In the genomic region with DNA sequence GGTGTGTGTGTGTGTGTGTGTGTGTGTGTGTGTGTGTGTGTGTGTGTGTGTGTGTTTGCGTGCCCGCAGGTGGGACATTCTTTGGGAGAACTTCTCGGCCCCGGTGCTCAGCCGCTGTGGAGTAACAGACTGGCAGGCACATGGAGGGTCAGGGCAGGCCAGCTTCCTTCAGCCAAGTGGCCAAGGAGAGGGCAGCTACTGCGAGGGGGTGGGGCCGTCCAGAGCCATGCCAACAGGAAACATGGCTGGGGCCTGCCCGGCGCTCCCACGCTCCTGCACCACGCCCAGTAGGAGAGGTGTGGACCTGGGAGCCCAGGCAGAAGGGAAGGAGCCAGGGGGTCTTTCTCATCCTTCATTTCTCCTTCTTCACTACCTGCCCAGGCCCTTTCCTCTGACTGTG, we compare ENCODE assay signal across 10 mouse cellular contexts. TPM values are rescaled to one million over a fixed set of nuclear protein-coding genes. Genes with fewer than 3 reads are reported as not detected.
DNase-seq lines count a peak whose midpoint lies in the region; ATAC-seq and TF ChIP-seq lines count a peak whose summit lies in the region.
"Had no signal": no experiment of that assay in that cellular context is flagged by ENCODE, and none has a peak within 500 bp of the region (broad histone marks: within the 10 kb centered on the region; RNA-seq: fewer than 3 reads in every experiment).

No protein-coding gene starts in this region.

- 55% methylated on average over 10 of the region's 11 CpGs for WGBS in heart, embryonic 15.5 days
- whole genome bisulfite sequencing in lung, embryonic 14.5 days = 71% methylated on average over 11 of the region's 11 CpGs
- WGBS in stomach, embryonic 15.5 days = 66% methylated on average over 9 of the region's 11 CpGs

- no peaks in the 10 kb centered on the region for H3K9me3 ChIP-seq in heart, embryonic 15.5 days (replicated peaks)
- no peaks in the 10 kb centered on the region for H3K9me3 ChIP-seq in lung, embryonic 14.5 days (ENCODE audit: low read depth, low read length)
- H3K9me3 ChIP-seq in stomach, embryonic 15.5 days = no peaks in the 10 kb centered on the region

- no peak overlapping the region for H3K9ac ChIP-seq in heart, embryonic 15.5 days
- H3K9ac ChIP-seq in lung, embryonic 14.5 days = no peak overlapping the region
- no peak overlapping the region for H3K9ac ChIP-seq in stomach, embryonic 15.5 days

- TF ChIP-seq CTCF in lung, embryonic 14.5 days (IDR thresholded peaks at IDR 0.05; ENCODE audit: low read depth) = no peak

- DNase-seq in ovary, postnatal 36 days (ENCODE audit: low spot score) = peak; percentile 49
- DNase-seq in ovary, postnatal 10 days (ENCODE audit: low spot score) = no peak
- DNase-seq in lung, embryonic 14.5 days = no peak
- no peak for DNase-seq in layer of hippocampus, adult 9-10 months (ENCODE audit: low spot score)
- no peak for DNase-seq in left cerebral cortex, adult 8-10 months (ENCODE audit: low spot score in 2 of 2)

- peak overlapping the region; percentile 20; the same call in 1 of the 2 replicates for H3K4me2 ChIP-seq in heart, embryonic 15.5 days
- H3K4me2 ChIP-seq in lung, embryonic 14.5 days = peak overlapping the region; percentile 40
- H3K4me2 ChIP-seq in stomach, embryonic 15.5 days = no peak overlapping the region

- H3K4me3 ChIP-seq in heart, embryonic 15.5 days = no peak overlapping the region; the same call in 1 of the 2 replicates
- peak overlapping the region; percentile 6; the same call in 1 of the 2 replicates for H3K4me3 ChIP-seq in lung, embryonic 14.5 days (ENCODE audit: low read depth, low read length)
- no peak overlapping the region for H3K4me3 ChIP-seq in stomach, embryonic 15.5 days (replicated peaks)
- H3K4me3 ChIP-seq: heart, adult 2 months had no signal

- H3K36me3 ChIP-seq in heart, embryonic 15.5 days = no peaks in the 10 kb centered on the region
- no peaks in the 10 kb centered on the region for H3K36me3 ChIP-seq in lung, embryonic 14.5 days (ENCODE audit: insufficient read depth)
- H3K36me3 ChIP-seq in stomach, embryonic 15.5 days = no peaks in the 10 kb centered on the region

- H3K27me3 ChIP-seq in heart, embryonic 15.5 days = peaks cover under 1% of the 10 kb centered on the region
- peaks cover 4% of the 10 kb centered on the region; the same call in 1 of the 2 replicates for H3K27me3 ChIP-seq in lung, embryonic 14.5 days (ENCODE audit: insufficient read depth, low read length)
- H3K27me3 ChIP-seq in stomach, embryonic 15.5 days (replicated peaks) = no peaks in the 10 kb centered on the region

- 0 out of 2 replicates have a peak, but pooled peaks have one; percentile 13 for ATAC-seq in heart, embryonic 15.5 days (replicated peaks; ENCODE audit: insufficient number of reproducible peaks, insufficient read depth, low FRiP score, low read depth)
- ATAC-seq in lung, embryonic 14.5 days (ENCODE audit: insufficient read depth) = peak; percentile 38; the same call in 1 of the 2 replicates
- peak; percentile 33; the same call in 1 of the 2 replicates for ATAC-seq in stomach, embryonic 15.5 days (ENCODE audit: insufficient read depth, low FRiP score, low read depth)
- ATAC-seq in megakaryocyte-erythroid progenitor cell, adult 5-6 weeks (replicated peaks; ENCODE audit: low FRiP score, low TSS enrichment, poor library complexity, severe bottlenecking) = no peak

- peaks cover 19% of the 10 kb centered on the region for H3K4me1 ChIP-seq in heart, embryonic 15.5 days (replicated peaks)
- peaks cover 3% of the 10 kb centered on the region; the same call in 1 of the 2 replicates for H3K4me1 ChIP-seq in lung, embryonic 14.5 days (ENCODE audit: insufficient read depth)
- peaks cover 19% of the 10 kb centered on the region for H3K4me1 ChIP-seq in stomach, embryonic 15.5 days

- H3K27ac ChIP-seq in heart, embryonic 15.5 days = no peak overlapping the region
- H3K27ac ChIP-seq in lung, embryonic 14.5 days (ENCODE audit: low read depth) = no peak overlapping the region
- H3K27ac ChIP-seq in stomach, embryonic 15.5 days = no peak overlapping the region
- H3K27ac ChIP-seq: heart, adult 2 months had no signal

RNA-seq across cellular contexts. Expression of a gene that starts 2.2 kb away (rescaled TPM):
- 1.7 and 8.5 TPM in 2 replicates for polyA plus RNA-seq in heart, embryonic 15.5 days (2015; fragmentation: Nextera tagmentation; extraction: Ambion mirVana)
- 1.6 and 1.7 TPM in 2 replicates for polyA plus RNA-seq in lung, embryonic 14.5 days (2014; fragmentation: Nextera tagmentation; extraction: Ambion mirVana)
- 7.1 and 14.4 TPM in 2 replicates for polyA plus RNA-seq in stomach, embryonic 15.5 days (2015; fragmentation: Nextera tagmentation; extraction: Ambion mirVana)
- total RNA-seq in megakaryocyte-erythroid progenitor cell, adult 5-6 weeks (2014; fragmentation: Nextera tagmentation) = 120 and 147 TPM in 2 replicates
- 121 and 155 TPM in 2 replicates for total RNA-seq in megakaryocyte-erythroid progenitor cell, adult 5-6 weeks (2017)
- 1 to 10 TPM in 1 of 4 experiments, under 1 TPM in 3; 0.50 to 1.0 (median 0.53) TPM for total RNA-seq in left cerebral cortex, adult 8-10 months (2022)

RNA-seq across cellular contexts. Expression of a gene that starts 23.3 kb away (rescaled TPM):
- polyA plus RNA-seq in heart, embryonic 15.5 days (2015; fragmentation: Nextera tagmentation; extraction: Ambion mirVana) = 0.09 TPM in 1 of 2 replicates, not detected in the other
- not detected in 2 replicates for polyA plus RNA-seq in lung, embryonic 14.5 days (2014; fragmentation: Nextera tagmentation; extraction: Ambion mirVana)
- polyA plus RNA-seq in stomach, embryonic 15.5 days (2015; fragmentation: Nextera tagmentation; extraction: Ambion mirVana) = 0.26 and 3.0 TPM in 2 replicates
- not detected in 2 replicates for total RNA-seq in megakaryocyte-erythroid progenitor cell, adult 5-6 weeks (2014; fragmentation: Nextera tagmentation)
- not detected in 2 replicates for total RNA-seq in megakaryocyte-erythroid progenitor cell, adult 5-6 weeks (2017)
- not detected for total RNA-seq in left cerebral cortex, adult 8-10 months (2022)
- total RNA-seq: heart, adult 2 months; neutrophil, adult 5-6 weeks had no signal
- polyA plus RNA-seq: heart, adult 2 months had no signal

RNA-seq across cellular contexts. Expression of a gene that starts 27.1 kb away (rescaled TPM):
- 17.1 and 23.8 TPM in 2 replicates for polyA plus RNA-seq in heart, embryonic 15.5 days (2015; fragmentation: Nextera tagmentation; extraction: Ambion mirVana)
- polyA plus RNA-seq in lung, embryonic 14.5 days (2014; fragmentation: Nextera tagmentation; extraction: Ambion mirVana) = 21.5 and 24.5 TPM in 2 replicates
- polyA plus RNA-seq in stomach, embryonic 15.5 days (2015; fragmentation: Nextera tagmentation; extraction: Ambion mirVana) = 20.9 and 23.7 TPM in 2 replicates
- total RNA-seq in megakaryocyte-erythroid progenitor cell, adult 5-6 weeks (2014; fragmentation: Nextera tagmentation) = 32.7 and 41.2 TPM in 2 replicates
- 11.2 and 26.3 TPM in 2 replicates for total RNA-seq in megakaryocyte-erythroid progenitor cell, adult 5-6 weeks (2017)
- 10 to 100 TPM; 40.2 to 47.7 (median 43.4) TPM for total RNA-seq in left cerebral cortex, adult 8-10 months (2022)

RNA-seq across cellular contexts. Expression of a gene that starts 38.6 kb away (rescaled TPM):
- polyA plus RNA-seq in heart, embryonic 15.5 days (2015; fragmentation: Nextera tagmentation; extraction: Ambion mirVana) = 0.28 TPM in 1 of 2 replicates, not detected in the other
- polyA plus RNA-seq in lung, embryonic 14.5 days (2014; fragmentation: Nextera tagmentation; extraction: Ambion mirVana) = not detected in 2 replicates
- 0.15 TPM in 1 of 2 replicates, not detected in the other for polyA plus RNA-seq in stomach, embryonic 15.5 days (2015; fragmentation: Nextera tagmentation; extraction: Ambion mirVana)
- total RNA-seq in megakaryocyte-erythroid progenitor cell, adult 5-6 weeks (2014; fragmentation: Nextera tagmentation) = not detected in 2 replicates
- not detected in 2 replicates for total RNA-seq in megakaryocyte-erythroid progenitor cell, adult 5-6 weeks (2017)
- total RNA-seq in left cerebral cortex, adult 8-10 months (2022) = not detected
- total RNA-seq: heart, adult 2 months; neutrophil, adult 5-6 weeks had no signal

RNA-seq across cellular contexts. Expression of a gene that starts 55.8 kb away (rescaled TPM):
- polyA plus RNA-seq in heart, embryonic 15.5 days (2015; fragmentation: Nextera tagmentation; extraction: Ambion mirVana) = 4.3 and 5.5 TPM in 2 replicates
- polyA plus RNA-seq in lung, embryonic 14.5 days (2014; fragmentation: Nextera tagmentation; extraction: Ambion mirVana) = 8.6 and 9.8 TPM in 2 replicates
- polyA plus RNA-seq in stomach, embryonic 15.5 days (2015; fragmentation: Nextera tagmentation; extraction: Ambion mirVana) = 9.3 and 11.1 TPM in 2 replicates
- 3.3 and 6.7 TPM in 2 replicates for total RNA-seq in megakaryocyte-erythroid progenitor cell, adult 5-6 weeks (2014; fragmentation: Nextera tagmentation)
- total RNA-seq in megakaryocyte-erythroid progenitor cell, adult 5-6 weeks (2017) = 3.0 and 4.4 TPM in 2 replicates
- total RNA-seq in left cerebral cortex, adult 8-10 months (2022) = 10 to 100 TPM; 14.2 to 16.4 (median 15.7) TPM
